Mouse (Mus musculus): ENCODE data around the gene Tmem215.

Gene Tmem215

GRCm38 (mm10) chr4:40471880-40472279, at the start of gene Tmem215:
Gene Tmem215, plus strand, starts transcription at chr4:40472180.
- no peak for DNase-seq

GRCm38 (mm10) chr4:40431916-40432315, 40.1 kb upstream of the Tmem215 start:
- no peak for DNase-seq

DNA sequence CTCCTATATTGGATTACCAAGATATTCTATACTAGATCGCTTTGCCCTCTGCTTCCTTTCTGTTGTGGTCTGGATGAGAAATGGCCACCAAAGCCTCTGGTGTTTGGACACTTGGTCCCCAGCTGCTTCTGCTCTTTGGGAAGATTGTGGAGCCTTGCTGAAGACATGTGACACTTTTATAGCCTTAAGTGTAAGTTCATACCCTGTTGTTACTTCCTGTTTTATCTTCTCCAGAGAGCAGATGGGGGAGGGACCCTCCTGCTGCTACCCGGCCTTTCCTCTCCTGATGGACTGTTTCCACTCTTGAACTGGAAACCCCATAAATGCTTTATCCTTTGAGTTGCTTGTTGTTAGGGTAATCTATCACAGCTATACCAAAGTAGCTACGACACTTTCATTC, 38.6 kb upstream of the Tmem215 start:
- DNase-seq: peak; percentile 14 to 34

DNA sequence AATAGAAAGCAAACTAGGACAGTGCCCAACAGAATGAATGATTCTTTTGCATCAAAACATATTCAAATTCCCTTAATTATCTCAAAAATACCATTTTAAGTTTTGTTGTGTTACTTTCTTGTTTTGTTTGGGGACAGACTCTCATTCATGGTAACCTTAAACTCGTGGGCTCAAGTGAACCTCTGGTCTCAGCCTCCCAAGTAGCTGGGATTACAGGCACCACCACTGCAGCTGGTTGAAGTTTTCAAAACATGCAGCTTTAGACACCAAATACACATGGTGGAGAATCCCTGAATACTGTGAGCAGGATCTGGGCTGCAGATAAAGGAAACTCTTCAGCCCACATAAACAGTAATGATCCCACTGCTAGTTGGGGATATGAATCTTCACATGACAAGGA, 37.6 kb upstream of the Tmem215 start:
- DNase-seq: no peak

- no peak for DNase-seq
These were observed 28.4 kb upstream of the Tmem215 start for GRCm38 (mm10) chr4:40443565-40443964.

GRCm38 (mm10) chr4:40472700-40473530, 935 bp downstream of the Tmem215 start:
- peak; percentile 61 to 72 for DNase-seq

GRCm38 (mm10) chr4:40473911-40474310, 1.9 kb downstream of the Tmem215 start:
- DNase-seq: no peak

GRCm38 (mm10) chr4:40477963-40478362, 6.0 kb downstream of the Tmem215 start:
- DNase-seq: no peak

DNA sequence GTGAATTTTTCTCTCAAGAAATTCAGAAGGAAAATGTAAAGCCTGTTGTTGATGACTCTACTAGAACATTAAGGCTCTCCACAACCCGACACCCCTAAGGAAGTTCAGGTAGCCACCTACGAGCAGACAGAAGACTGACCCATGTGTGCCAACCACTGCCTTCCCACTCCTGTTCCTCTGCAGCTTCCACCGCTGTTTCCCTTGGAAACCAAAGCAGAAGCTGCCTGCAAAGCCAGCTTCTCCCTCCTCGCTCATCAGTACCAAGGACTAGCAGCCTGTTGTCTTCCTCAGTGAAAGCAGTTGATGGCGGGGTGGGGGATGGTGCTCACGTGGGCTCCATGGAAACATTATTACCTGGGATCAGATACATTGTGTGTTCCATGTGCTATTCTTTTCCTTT, 14.6 kb downstream of the Tmem215 start:
- DNase-seq: no peak

GRCm38 (mm10) chr4:40491731-40492130, 19.8 kb downstream of the Tmem215 start:
- DNase-seq: no peak

DNA sequence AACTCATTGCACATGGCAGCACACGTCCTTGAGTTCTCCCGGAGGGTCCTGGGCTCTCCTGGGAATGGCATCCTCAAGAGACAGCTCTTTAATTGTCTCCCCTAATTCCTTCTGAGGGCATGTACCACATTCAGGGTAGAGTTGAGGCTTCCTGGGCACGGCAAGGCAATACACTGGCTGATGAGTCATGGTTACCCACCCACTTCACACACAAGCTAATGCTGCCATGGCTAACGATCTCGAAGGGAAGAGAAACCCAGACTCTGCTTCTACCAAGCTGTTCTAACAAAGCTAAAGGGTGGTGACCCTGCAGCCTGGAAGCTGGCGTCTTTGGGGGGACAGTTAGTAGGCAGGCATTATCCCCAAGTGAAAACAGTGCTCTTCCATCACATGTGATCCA, 24.4 kb downstream of the Tmem215 start:
- no peak for DNase-seq

- no peak for DNase-seq
These were observed 24.8 kb downstream of the Tmem215 start for GRCm38 (mm10) chr4:40496828-40497227.

- no peak for DNase-seq
These were observed 28.0 kb downstream of the Tmem215 start for GRCm38 (mm10) chr4:40499812-40500591.

DNA sequence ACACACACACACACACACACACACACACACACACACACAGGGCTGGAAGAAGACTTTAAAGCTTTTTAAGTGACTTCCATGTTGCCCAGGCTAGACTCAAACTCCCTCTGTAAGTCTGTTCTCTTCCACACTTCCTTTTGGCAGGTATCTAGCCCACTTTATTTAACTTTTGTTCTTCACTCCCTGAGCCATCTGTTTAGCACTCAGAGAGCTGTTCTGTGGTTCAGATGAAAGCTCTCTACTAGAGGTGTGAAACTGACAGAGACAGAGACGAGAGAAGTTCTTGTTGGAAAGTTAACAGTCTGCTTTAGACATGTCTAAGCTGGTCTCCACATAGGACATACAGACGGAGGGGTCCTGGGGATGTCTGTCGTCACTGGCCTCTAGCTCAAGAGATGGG, 30.5 kb downstream of the Tmem215 start:
- DNase-seq: no peak

GRCm38 (mm10) chr4:40509534-40509933, 37.6 kb downstream of the Tmem215 start:
- DNase-seq: peak in 1 of 2 experiments; percentile 7

- no peak for DNase-seq
These were observed 41.3 kb downstream of the Tmem215 start for GRCm38 (mm10) chr4:40513235-40513634.

GRCm38 (mm10) chr4:40518545-40519324, 46.8 kb downstream of the Tmem215 start:
- DNase-seq: no peak
